Mouse (Mus musculus) MEL (cell line): Measurements from ENCODE around the gene Zfyve26.

Experiments
- CTCF ChIP-seq, 3 experiments: IDR thresholded peaks in 2 of 3; conservative IDR thresholded peaks in 1 of 3; 2 replicates each; pipeline ENCODE4 v1.5.1; 2011 to 2012; ENCODE audit warnings: low read length in 3 of 3, low read depth in 2 of 3, mild to moderate bottlenecking in 2 of 3, improper control_type of control experiment in 1 of 3, inconsistent platforms in 1 of 3, mixed read lengths in 1 of 3, moderate library complexity in 1 of 3; ENCODE audit not compliant: control insufficient read depth in 1 of 3, insufficient read depth in 1 of 3, poor library complexity in 1 of 3, severe bottlenecking in 1 of 3
- MAX ChIP-seq: IDR thresholded peaks from 2 replicates; pipeline ENCODE4 v1.6.1; 2011; ENCODE audit warnings: low read length, improper control_type of control experiment
- TCF12 ChIP-seq: IDR thresholded peaks from 2 replicates; pipeline ENCODE4 v1.6.1; 2014; ENCODE audit warnings: low read depth, mild to moderate bottlenecking, inconsistent platforms, low read length, improper control_type of control experiment, moderate library complexity

DNA sequence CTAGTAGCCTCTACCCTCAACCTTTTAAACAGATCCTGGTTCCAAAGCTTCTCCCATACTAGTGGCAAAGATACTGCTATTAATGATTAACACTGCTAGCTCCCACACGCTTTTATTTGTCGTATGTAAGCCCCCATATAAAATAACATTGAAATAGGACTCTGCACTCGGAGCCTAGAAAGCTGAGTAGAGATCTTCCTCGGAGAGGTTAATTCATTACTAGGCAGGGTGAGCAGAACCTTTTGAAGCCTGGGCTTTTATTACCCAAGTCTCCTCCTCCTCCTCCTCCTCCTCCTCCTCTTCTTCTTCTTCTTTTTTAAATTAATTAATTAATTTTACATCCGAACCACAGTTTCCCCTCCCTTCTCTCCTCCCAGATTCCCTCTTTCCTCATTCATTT lies 78.6 kb downstream of the Zfyve26 start:
- no peak for TF ChIP-seq MAX
- TF ChIP-seq TCF12, result no peak
- TF ChIP-seq CTCF (IDR thresholded peaks at IDR 0.05 in 2 of 3, conservative IDR thresholded peaks at IDR 0.05 in 1 of 3; ENCODE audit: control insufficient read depth in 1 of 3, insufficient read depth in 1 of 3, low read depth in 2 of 3, low read length in 3 of 3, poor library complexity in 1 of 3, severe bottlenecking in 1 of 3), result no peak
